Mouse (Mus musculus) embryonic fibroblast, embryonic 13.5 days (primary cell): ENCODE data around the gene Cntrl. TPM values are rescaled to one million over a fixed set of nuclear protein-coding genes. Genes with fewer than 3 reads are reported as not detected.

Experiments
- H3K27ac ChIP-seq: 2 replicates; pipeline ENCODE4 v1.5.1; 2012; ENCODE audit warnings: low read length, control low read depth, inconsistent platforms; ENCODE audit not compliant: insufficient read depth
- H3K4me1 ChIP-seq: 2 replicates; pipeline ENCODE4 v1.6.1; 2011; ENCODE audit warnings: low read length; ENCODE audit not compliant: control insufficient read depth, insufficient read depth
- H3K4me3 ChIP-seq: 2 replicates; pipeline ENCODE4 v1.5.1; 2011; ENCODE audit warnings: mild to moderate bottlenecking, control low read depth, low read length; ENCODE audit not compliant: insufficient read depth
- CTCF ChIP-seq: IDR thresholded peaks from 2 replicates; pipeline ENCODE4 v1.5.1; 2011; ENCODE audit warnings: mild to moderate bottlenecking, control low read depth, low read length, moderate library complexity, borderline replicate concordance; ENCODE audit not compliant: insufficient read depth
- POLR2A ChIP-seq: IDR thresholded peaks from 2 replicates; pipeline ENCODE4 v1.6.1; 2011; ENCODE audit warnings: low read depth, mild to moderate bottlenecking, control low read depth, low read length, moderate library complexity
- polyA plus RNA-seq: library from polyadenylated mRNA; stranded (reverse); fragments of >200 nt; gene quantifications from 2 replicates; pipeline ENCODE4 v1.2.4, GENCODE M21; 2011; ENCODE audit warnings: low read depth; ENCODE audit not compliant: missing spikeins, insufficient read length

Gene Cntrl
- polyA plus RNA-seq, 1 experiment: 24.4 TPM

GRCm38 (mm10) chr2:35110521-35110920 is 1.2 kb downstream of the Cntrl start:
- TF ChIP-seq CTCF (no peak), POLR2A (no peak)
- no peak overlapping the region for H3K4me3 ChIP-seq

GRCm38 (mm10) chr2:35124716-35125115 is 15.4 kb downstream of the Cntrl start:
- no peak overlapping the region for H3K27ac ChIP-seq
- H3K4me1 ChIP-seq: no peaks in the 10 kb centered on the region
- TF ChIP-seq CTCF (peak; percentile 41; the same call in 1 of the 2 replicates), POLR2A (no peak)
- no peak overlapping the region for H3K4me3 ChIP-seq

More at GRCm38 (mm10) chr2:35110521-35110920, 1.2 kb downstream of the Cntrl start:
- H3K27ac ChIP-seq: no peak overlapping the region
- H3K4me1 ChIP-seq: peaks cover 2% of the 10 kb centered on the region; the same call in 1 of the 2 replicates

- H3K4me1 ChIP-seq: no peaks in the 10 kb centered on the region
- H3K4me3 ChIP-seq: no peak overlapping the region
- no peak for TF ChIP-seq CTCF
- TF ChIP-seq POLR2A: no peak
- H3K27ac ChIP-seq: peak overlapping the region; percentile 51; the same call in 1 of the 2 replicates
These were observed 22.2 kb downstream of the Cntrl start for GRCm38 (mm10) chr2:35131491-35131890.

- Histone ChIP-seq H3K27ac (peak overlapping the region; percentile 55; the same call in 1 of the 2 replicates), H3K4me3 (peak overlapping the region; percentile 62), H3K4me1 (no peaks in the 10 kb centered on the region)
- TF ChIP-seq CTCF (no peak), POLR2A (peak; percentile 57)
These were observed 22.8 kb downstream of the Cntrl start for GRCm38 (mm10) chr2:35131991-35132661.

- no peak overlapping the region for H3K27ac ChIP-seq
- H3K4me1 ChIP-seq: no peaks in the 10 kb centered on the region
- peak overlapping the region; percentile 62 for H3K4me3 ChIP-seq
- TF ChIP-seq CTCF (no peak), POLR2A (no peak)
These were observed 23.4 kb downstream of the Cntrl start for GRCm38 (mm10) chr2:35132662-35133055.

- TF ChIP-seq POLR2A (no peak), CTCF (no peak)
- no peak overlapping the region for H3K27ac ChIP-seq
- no peaks in the 10 kb centered on the region for H3K4me1 ChIP-seq
- H3K4me3 ChIP-seq: no peak overlapping the region
These were observed 24.6 kb downstream of the Cntrl start for GRCm38 (mm10) chr2:35133891-35134290.

- Histone ChIP-seq H3K4me1 (no peaks in the 10 kb centered on the region), H3K4me3 (no peak overlapping the region), H3K27ac (no peak overlapping the region)
- no peak for TF ChIP-seq CTCF
- no peak for TF ChIP-seq POLR2A
These were observed 29.3 kb downstream of the Cntrl start for GRCm38 (mm10) chr2:35138576-35138975.

GRCm38 (mm10) chr2:35141673-35142072 is 32.4 kb downstream of the Cntrl start:
- Histone ChIP-seq H3K4me1 (no peaks in the 10 kb centered on the region), H3K4me3 (no peak overlapping the region), H3K27ac (no peak overlapping the region)
- TF ChIP-seq CTCF (no peak), POLR2A (no peak)

- no peak overlapping the region for H3K27ac ChIP-seq
- TF ChIP-seq POLR2A (no peak), CTCF (no peak)
- no peak overlapping the region for H3K4me3 ChIP-seq
- no peaks in the 10 kb centered on the region for H3K4me1 ChIP-seq
These were observed 39.5 kb downstream of the Cntrl start for GRCm38 (mm10) chr2:35148806-35149205.

- no peak overlapping the region for H3K27ac ChIP-seq
- H3K4me1 ChIP-seq: no peaks in the 10 kb centered on the region
These were observed 42.1 kb downstream of the Cntrl start for GRCm38 (mm10) chr2:35151303-35151882.

More at GRCm38 (mm10) chr2:35151303-35151882, 42.1 kb downstream of the Cntrl start:
- TF ChIP-seq CTCF: no peak
- no peak for TF ChIP-seq POLR2A
- H3K4me3 ChIP-seq: no peak overlapping the region
